Mouse (Mus musculus) central nervous system, embryonic 18 days (tissue): Measurements from ENCODE around the gene Dennd1c. TPM values are rescaled to one million over a fixed set of nuclear protein-coding genes. Genes with fewer than 3 reads are reported as not detected.

Experiments used
- polyA plus RNA-seq: library from polyadenylated mRNA; depleted of rRNA; stranded (reverse); fragments of >200 nt; gene quantifications from 2 replicates; pipeline ENCODE4 v1.2.3, GENCODE M21; 2012; rRNA removed

Dennd1c gene
- polyA plus RNA-seq, result 3.1 and 3.5 TPM in 2 replicates

GRCm38 (mm10) chr17:57078336-57078735 is at the start of gene Dennd1c:
Gene Dennd1c, minus strand, starts transcription at chr17:57078514.

DNA sequence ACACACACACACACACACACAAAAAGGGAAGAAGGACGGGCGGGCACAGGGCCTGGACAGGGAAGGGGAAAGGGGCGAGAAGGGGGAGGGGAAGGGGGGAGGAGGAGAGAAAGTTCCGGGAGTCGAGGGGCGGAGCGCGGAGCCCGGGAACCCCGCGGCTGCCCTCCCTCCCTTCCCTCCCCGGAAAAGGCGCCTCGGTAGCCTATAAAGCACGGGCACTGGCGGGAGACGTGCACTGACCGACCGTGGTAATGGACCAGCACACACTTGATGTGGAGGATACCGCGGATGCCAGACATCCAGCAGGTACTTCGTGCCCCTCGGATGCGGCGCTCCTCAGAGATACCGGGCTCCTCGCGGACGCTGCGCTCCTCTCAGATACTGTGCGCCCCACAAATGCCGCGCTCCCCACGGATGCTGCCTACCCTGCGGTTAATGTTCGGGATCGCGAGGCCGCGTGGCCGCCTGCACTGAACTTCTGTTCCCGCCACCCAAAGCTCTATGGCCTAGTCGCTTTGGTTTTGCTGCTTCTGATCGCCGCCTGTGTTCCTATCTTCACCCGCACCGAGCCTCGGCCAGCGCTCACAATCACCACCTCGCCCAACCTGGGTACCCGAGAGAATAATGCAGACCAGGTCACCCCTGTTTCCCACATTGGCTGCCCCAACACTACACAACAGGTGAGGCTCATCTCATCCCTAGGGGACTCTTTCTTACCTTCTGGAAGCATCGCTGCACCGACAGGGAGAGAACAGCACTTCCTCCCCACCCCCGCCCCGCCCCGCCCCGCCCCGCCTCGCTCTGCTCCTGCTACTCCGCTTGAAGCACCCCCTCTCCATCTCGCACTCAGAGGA is 27.1 kb upstream of the Dennd1c start, which contains the start of gene Tnfsf9:
Gene Tnfsf9, plus strand, starts transcription at position 145 of the 854 bp plus-strand sequence.

GRCm38 (mm10) chr17:57087049-57087832 is 8.9 kb upstream of the Dennd1c start, which contains the start of gene Tubb4a:
Gene Tubb4a, minus strand, starts transcription at chr17:57087782.

DNA sequence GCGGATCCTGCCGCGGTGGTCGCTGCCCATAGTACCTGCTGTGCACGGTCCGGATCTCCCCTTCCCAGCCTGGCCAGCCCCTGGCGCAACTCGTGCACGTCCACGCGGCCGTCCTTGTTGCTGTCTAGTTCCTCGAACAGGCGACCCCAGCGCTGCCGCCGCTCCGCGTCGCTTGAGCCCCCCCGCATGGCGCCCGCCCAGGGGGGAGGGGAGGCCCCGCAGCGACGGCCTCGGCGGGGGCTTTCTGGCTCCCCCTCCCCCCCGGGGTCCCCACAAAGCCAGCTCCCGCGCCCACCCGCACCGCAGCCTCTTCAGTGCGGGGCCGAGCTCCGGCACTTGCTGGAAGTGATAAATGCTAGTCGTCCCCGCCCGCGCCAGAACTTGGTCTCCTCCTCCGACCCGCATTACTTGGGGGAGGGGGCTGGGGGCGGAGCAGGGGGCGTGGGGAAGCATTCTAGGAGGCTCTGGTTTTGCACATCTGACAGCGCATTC is 18.8 kb downstream of the Dennd1c start, which contains the start of gene Slc25a23:
Gene Slc25a23, minus strand, starts transcription at position 378 of the 492 bp plus-strand sequence.

GRCm38 (mm10) chr17:57058891-57059485 is 19.3 kb downstream of the Dennd1c start, which contains the start of gene Crb3:
Gene Crb3, plus strand, starts transcription at chr17:57059105.

GRCm38 (mm10) chr17:57041554-57041953 is 36.8 kb downstream of the Dennd1c start, which contains the start of gene Slc25a41:
Gene Slc25a41, minus strand, starts transcription at chr17:57041654.

DNA sequence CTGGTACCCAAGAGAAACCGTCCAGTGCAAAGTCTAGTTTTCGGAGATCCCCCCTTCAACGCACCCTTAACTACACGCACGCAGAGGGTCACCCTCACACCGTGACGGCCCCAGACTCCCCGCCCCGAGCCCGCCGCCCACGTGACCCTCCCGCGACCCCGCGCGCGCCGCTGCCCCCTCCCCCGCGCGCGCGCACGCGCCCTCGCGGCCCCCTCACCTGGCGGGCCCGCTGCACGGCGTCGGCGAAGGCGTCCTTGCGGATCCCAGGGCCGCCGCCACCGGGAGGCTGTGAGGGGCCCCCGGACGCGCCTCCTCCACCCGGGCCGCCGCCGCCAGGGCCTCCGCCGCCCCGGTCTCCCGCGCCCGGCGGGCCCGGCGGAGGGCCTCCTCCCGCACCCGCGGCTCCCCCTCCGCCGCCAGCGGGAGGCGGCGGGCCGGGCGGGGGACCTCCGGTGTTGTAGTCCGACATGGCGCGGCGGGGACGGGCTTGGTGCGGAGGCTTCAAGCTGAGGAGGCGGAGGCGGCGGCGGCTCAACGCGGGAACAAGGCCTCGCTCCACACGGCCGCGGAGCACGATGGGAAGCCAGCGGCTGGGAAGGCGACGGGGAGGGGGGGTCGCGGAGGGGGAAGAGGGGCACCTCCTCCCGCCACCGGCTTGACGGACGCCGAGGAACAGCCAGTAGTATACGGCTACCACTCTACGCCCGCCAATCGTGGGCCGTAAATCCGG is 47.2 kb downstream of the Dennd1c start, which contains the start of gene Khsrp:
Gene Khsrp, minus strand, starts transcription at position 592 of the 730 bp plus-strand sequence.

Other genes with a start within 250 kb of the Dennd1c start
- gene Rfx2, start 247.5 kb downstream of the Dennd1c start, polyA plus RNA-seq, result 3.2 and 3.9 TPM in 2 replicates
- gene Acsbg2, start 204.1 kb downstream of the Dennd1c start, polyA plus RNA-seq, result 0.01 and 0.04 TPM in 2 replicates
- 0.08 TPM in 2 replicates for gene 1700061G19Rik, start 203.0 kb downstream of the Dennd1c start, polyA plus RNA-seq
- 115 and 124 TPM in 2 replicates for gene Mllt1, start 143.1 kb downstream of the Dennd1c start, polyA plus RNA-seq
- gene Acer1, start 96.4 kb downstream of the Dennd1c start, polyA plus RNA-seq, result not detected in 2 replicates
- gene Clpp, start 88.2 kb downstream of the Dennd1c start, polyA plus RNA-seq, result 147 and 151 TPM in 2 replicates
- gene Alkbh7, start 81.2 kb downstream of the Dennd1c start, polyA plus RNA-seq, result 36.5 and 41.5 TPM in 2 replicates
- 0.39 TPM in 1 of 2 replicates, not detected in the other for gene Pspn, start 78.5 kb downstream of the Dennd1c start, polyA plus RNA-seq
- gene Gtf2f1, start 67.2 kb downstream of the Dennd1c start, polyA plus RNA-seq, result 80.5 and 81.7 TPM in 2 replicates
- gene Gm17949, start 67.0 kb downstream of the Dennd1c start, polyA plus RNA-seq, result 0.04 and 0.06 TPM in 2 replicates
- 69.3 and 75.7 TPM in 2 replicates for gene Khsrp, start 47.0 kb downstream of the Dennd1c start, polyA plus RNA-seq
- gene Slc25a41, start 36.9 kb downstream of the Dennd1c start, polyA plus RNA-seq, result 0.04 and 0.08 TPM in 2 replicates
- 3.5 TPM in 2 replicates for gene Crb3, start 19.4 kb downstream of the Dennd1c start, polyA plus RNA-seq
- gene Slc25a23, start 18.7 kb downstream of the Dennd1c start, polyA plus RNA-seq, result 99.8 and 105 TPM in 2 replicates
- gene Tubb4a, start 9.3 kb upstream of the Dennd1c start, polyA plus RNA-seq, result 187 and 200 TPM in 2 replicates
- 8.1 TPM in 2 replicates for gene Tnfsf9, start 26.8 kb upstream of the Dennd1c start, polyA plus RNA-seq
- gene Cd70, start 71.3 kb upstream of the Dennd1c start, polyA plus RNA-seq, result 0.84 and 0.88 TPM in 2 replicates
- gene Tnfsf14, start 115.7 kb upstream of the Dennd1c start, polyA plus RNA-seq, result not detected in 2 replicates
- 1.5 and 3.6 TPM in 2 replicates for gene C3, start 149.6 kb upstream of the Dennd1c start, polyA plus RNA-seq
- 16.3 and 16.7 TPM in 2 replicates for gene Gpr108, start 169.9 kb upstream of the Dennd1c start, polyA plus RNA-seq
- gene Trip10, start 170.9 kb upstream of the Dennd1c start, polyA plus RNA-seq, result 10.2 and 11.1 TPM in 2 replicates
- gene Vav1, start 200.6 kb upstream of the Dennd1c start, polyA plus RNA-seq, result 0.88 and 1.3 TPM in 2 replicates